13 mouse cellular contexts compared by ENCODE assay signal in genomic region chr13:9757842-9758491, GRCm38 (mm10). TPM values are rescaled to one million over a fixed set of nuclear protein-coding genes. Genes with fewer than 3 reads are reported as not detected.
DNase-seq lines count a peak whose midpoint lies in the region; ATAC-seq lines count a peak whose summit lies in the region.
"Had no signal": no experiment of that assay in that cellular context is flagged by ENCODE, and none has a peak within 500 bp of the region (broad histone marks: within the 10 kb centered on the region; RNA-seq: fewer than 3 reads in every experiment).

No protein-coding gene starts in this region.

- no peaks in the 10 kb centered on the region for H3K9me3 ChIP-seq in forebrain, embryonic 10.5 days
- H3K9me3 ChIP-seq in hindbrain, embryonic 12.5 days (replicated peaks), result no peaks in the 10 kb centered on the region
- H3K9me3 ChIP-seq in midbrain, embryonic 15.5 days, result no peaks in the 10 kb centered on the region
- H3K9me3 ChIP-seq: liver, embryonic 13.5 days; neural tube, embryonic 12.5 days had no signal

- peak overlapping the region; percentile 62; the same call in 1 of the 2 replicates for H3K27ac ChIP-seq in forebrain, embryonic 10.5 days
- peak overlapping the region; percentile 44; the same call in 1 of the 2 replicates for H3K27ac ChIP-seq in hindbrain, embryonic 12.5 days
- no peak overlapping the region for H3K27ac ChIP-seq in midbrain, embryonic 15.5 days
- H3K27ac ChIP-seq: liver, embryonic 13.5 days; neural tube, embryonic 12.5 days had no signal

- H3K9ac ChIP-seq in hindbrain, embryonic 12.5 days, result no peak overlapping the region
- H3K9ac ChIP-seq in midbrain, embryonic 15.5 days, result no peak overlapping the region
- H3K9ac ChIP-seq: liver, embryonic 13.5 days; neural tube, embryonic 12.5 days had no signal

- no peak overlapping the region for H3K4me3 ChIP-seq in forebrain, embryonic 10.5 days
- no peak overlapping the region for H3K4me3 ChIP-seq in hindbrain, embryonic 12.5 days
- no peak overlapping the region for H3K4me3 ChIP-seq in midbrain, embryonic 15.5 days
- H3K4me3 ChIP-seq: liver, embryonic 13.5 days; neural tube, embryonic 12.5 days had no signal

- no peaks in the 10 kb centered on the region for H3K27me3 ChIP-seq in forebrain, embryonic 10.5 days (ENCODE audit: poor library complexity, severe bottlenecking)
- no peaks in the 10 kb centered on the region for H3K27me3 ChIP-seq in hindbrain, embryonic 12.5 days
- no peaks in the 10 kb centered on the region for H3K27me3 ChIP-seq in midbrain, embryonic 15.5 days (replicated peaks)
- H3K27me3 ChIP-seq: liver, embryonic 13.5 days; neural tube, embryonic 12.5 days had no signal

- peak; percentile 29 to 48 for DNase-seq in left cerebral cortex, postnatal 14 days (ENCODE audit: low spot score in 2 of 2)
- no peak for DNase-seq in left cerebral cortex, adult 11 months (ENCODE audit: low spot score)
- no peak for DNase-seq in forebrain, embryonic 10.5 days (ENCODE audit: extremely low spot score, low spot score)
- no peak for DNase-seq in adrenal gland, postnatal 10 days
- DNase-seq in adrenal gland, adult 2 months, result no peak
- no peak for DNase-seq in layer of hippocampus, adult 11-12 months (ENCODE audit: low spot score)
- DNase-seq: adrenal gland, postnatal 14 days; gastrocnemius, postnatal 36 days; kidney, postnatal 4 days; liver, embryonic 13.5 days had no signal

- H3K4me2 ChIP-seq in hindbrain, embryonic 12.5 days (replicated peaks), result no peak overlapping the region
- peak overlapping the region; percentile 15; the same call in 1 of the 2 replicates for H3K4me2 ChIP-seq in midbrain, embryonic 15.5 days
- H3K4me2 ChIP-seq: liver, embryonic 13.5 days; neural tube, embryonic 12.5 days had no signal

- no peak for ATAC-seq in hindbrain, embryonic 12.5 days (ENCODE audit: low FRiP score)
- ATAC-seq in midbrain, embryonic 15.5 days (replicated peaks), result peak; percentile 68; the same call in 1 of the 2 replicates

- H3K4me1 ChIP-seq in forebrain, embryonic 10.5 days, result peaks cover 69% of the 10 kb centered on the region
- peaks cover 48% of the 10 kb centered on the region for H3K4me1 ChIP-seq in hindbrain, embryonic 12.5 days
- peaks cover 50% of the 10 kb centered on the region for H3K4me1 ChIP-seq in midbrain, embryonic 15.5 days

- H3K36me3 ChIP-seq in forebrain, embryonic 10.5 days (replicated peaks), result no peaks in the 10 kb centered on the region
- no peaks in the 10 kb centered on the region for H3K36me3 ChIP-seq in hindbrain, embryonic 12.5 days
- no peaks in the 10 kb centered on the region for H3K36me3 ChIP-seq in midbrain, embryonic 15.5 days (replicated peaks)
- H3K36me3 ChIP-seq: liver, embryonic 13.5 days; neural tube, embryonic 12.5 days had no signal

- intact Hi-C loops in left cerebral cortex, postnatal 14 days (cut with DNase I), result no loop called here

- WGBS in forebrain, embryonic 10.5 days, result 81% methylated on average over 9 of the region's 9 CpGs
- WGBS in hindbrain, embryonic 12.5 days, result 52% methylated on average over 9 of the region's 9 CpGs
- 39% methylated on average over 9 of the region's 9 CpGs for WGBS in midbrain, embryonic 15.5 days

RNA-seq across cellular contexts. Expression of gene Zmynd11, which starts 7.2 kb away (rescaled TPM):
- 100 to 1,000 TPM; 228 to 244 TPM for total RNA-seq in left cerebral cortex, postnatal 14 days (2021)
- polyA plus RNA-seq in forebrain, embryonic 10.5 days (2016; fragmentation: Nextera tagmentation; extraction: Ambion mirVana), result 103 and 104 TPM in 2 replicates
- polyA plus RNA-seq in hindbrain, embryonic 12.5 days (2016; fragmentation: Nextera tagmentation; extraction: Ambion mirVana), result 144 and 158 TPM in 2 replicates
- 174 and 181 TPM in 2 replicates for polyA plus RNA-seq in midbrain, embryonic 15.5 days (2015; fragmentation: Nextera tagmentation; extraction: Ambion mirVana)
- 100 to 1,000 TPM; 106 to 127 TPM for total RNA-seq in adrenal gland, postnatal 10 days (2021)
- total RNA-seq in adrenal gland, adult 2 months (2021), result 100 to 1,000 TPM; 132 to 155 TPM
- 31.4 and 35.9 TPM in 2 replicates for polyA plus RNA-seq in adrenal gland, adult 2 months (2012; rRNA removed)

Comparison
In these comparisons a context has a peak if more than half of its experiments do, and no peak if none do; other contexts are left out.
1. DNase-seq: peak in left cerebral cortex, postnatal 14 days (2 of 2); none in left cerebral cortex, adult 11 months (single experiment), forebrain, embryonic 10.5 days (single experiment), adrenal gland, postnatal 10 days (single experiment), adrenal gland, adult 2 months (single experiment) and layer of hippocampus, adult 11-12 months (single experiment).